Mouse (Mus musculus) testis, adult 2 months (tissue): ENCODE measurements around the gene Stard7.

Experiments used
- CTCF ChIP-seq: fragments of 200-500 bp; IDR thresholded peaks from 2 replicates; pipeline ENCODE4 v1.5.1; 2012; ENCODE audit warnings: low read depth, mild to moderate bottlenecking, inconsistent platforms, low read length, moderate library complexity; ENCODE audit not compliant: control insufficient read depth, insufficient read depth, insufficient replicate concordance
- POLR2A ChIP-seq: fragments of 200-500 bp; IDR thresholded peaks from 2 replicates; pipeline ENCODE4 v1.6.1; 2012; ENCODE audit warnings: low read depth, mild to moderate bottlenecking, inconsistent platforms, low read length, moderate library complexity; ENCODE audit not compliant: control insufficient read depth

DNA sequence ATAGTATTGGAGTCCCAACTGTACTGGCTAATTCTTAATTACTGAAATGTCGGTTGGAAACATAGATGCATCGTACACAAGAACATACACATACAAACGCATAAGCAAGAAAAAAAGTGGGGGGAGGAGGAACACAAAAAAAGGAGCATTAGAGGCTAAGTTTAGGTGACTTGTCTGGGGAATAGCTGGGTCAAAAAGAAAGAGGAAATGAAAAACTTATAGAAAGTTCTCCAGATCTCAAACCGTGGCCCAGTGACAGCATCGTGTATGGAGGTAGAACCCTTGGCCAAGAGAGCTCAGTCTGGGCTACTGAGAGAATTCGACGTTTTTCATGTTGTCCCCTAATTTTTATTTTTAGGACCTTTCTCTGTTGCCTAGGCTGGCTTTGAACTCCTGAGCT, 40.7 kb downstream of the Stard7 start:
- TF ChIP-seq POLR2A, result no peak
- no peak for TF ChIP-seq CTCF
